Mouse (Mus musculus) retina, postnatal 1 day (tissue): ENCODE data around the gene D5Ertd579e.
A peak's percentile ranks its signal among the peaks of the same experiment; 100 is the strongest.

ENCODE experiments used
- DNase-seq: peaks from one replicate; pipeline ENCODE4 v3.0.0-alpha.2; 2012

D5Ertd579e gene

GRCm38 (mm10) chr5:36720219-36720618 lies 24.4 kb upstream of the D5Ertd579e start:
- no peak for DNase-seq

- DNase-seq: no peak
Measured at GRCm38 (mm10) chr5:36719601-36720000, 23.8 kb upstream of the D5Ertd579e start.

GRCm38 (mm10) chr5:36719135-36719534 lies 23.3 kb upstream of the D5Ertd579e start:
- DNase-seq: no peak

- no peak for DNase-seq
Measured at GRCm38 (mm10) chr5:36717889-36718288, 22.1 kb upstream of the D5Ertd579e start.

DNA sequence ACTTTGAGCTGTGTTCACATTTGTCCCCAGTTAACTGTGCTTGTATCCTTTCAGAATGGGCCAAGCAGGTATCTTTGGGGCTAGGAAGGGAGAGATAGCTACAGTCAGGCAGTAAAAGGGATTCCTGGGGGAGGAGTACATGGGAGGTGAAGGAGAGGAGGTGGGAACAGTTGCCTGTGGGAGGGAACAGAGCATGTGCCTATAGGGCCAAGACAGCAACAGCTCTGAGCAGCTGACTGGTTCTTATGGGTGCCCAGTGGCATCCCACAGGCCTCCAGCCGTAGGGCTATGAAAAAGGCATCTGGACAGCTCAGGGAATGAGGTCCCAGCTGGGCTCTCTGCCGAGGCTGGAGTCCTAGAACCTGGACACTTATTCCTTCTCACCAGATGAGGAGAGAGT lies 21.0 kb upstream of the D5Ertd579e start:
- no peak for DNase-seq

DNA sequence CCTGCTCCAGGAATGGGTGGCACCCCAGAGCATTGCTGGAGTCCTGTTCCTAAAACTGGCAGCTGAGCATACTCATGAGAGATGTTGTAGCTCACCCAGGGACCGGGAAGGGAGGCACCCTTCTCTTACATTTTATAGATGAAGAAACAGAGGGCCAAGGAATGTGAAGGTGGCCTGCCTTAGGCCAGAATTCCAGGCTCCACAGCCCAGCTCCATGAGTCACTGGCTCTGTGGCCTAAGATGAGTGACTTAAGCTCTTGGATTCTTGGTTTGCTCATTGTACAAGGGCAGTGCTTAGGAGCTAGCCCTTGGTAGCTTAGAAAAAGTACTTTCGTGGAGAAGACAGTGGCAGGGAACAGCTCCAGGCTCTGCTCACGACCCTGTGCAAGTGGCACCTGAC lies 19.0 kb upstream of the D5Ertd579e start:
- no peak for DNase-seq

DNA sequence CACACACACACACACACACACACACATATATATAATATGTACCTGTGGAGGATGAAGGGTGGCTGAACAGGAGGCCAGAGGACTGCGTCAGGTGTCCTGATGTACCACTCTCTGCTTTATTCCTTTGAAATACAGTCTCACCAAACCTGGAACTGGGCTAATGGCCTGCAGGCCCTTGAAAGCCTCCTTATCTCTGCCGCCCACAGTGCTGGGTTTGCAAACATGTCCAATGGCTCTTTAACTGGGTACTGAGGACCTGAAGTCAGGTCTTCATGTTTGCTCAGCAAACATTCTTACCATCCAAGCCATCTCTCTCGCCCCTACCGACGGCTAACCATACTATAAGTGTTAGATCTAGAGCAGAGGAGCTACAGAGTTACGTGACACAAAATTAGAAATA lies 17.9 kb upstream of the D5Ertd579e start:
- DNase-seq: no peak

- DNase-seq: peak; percentile 81
Measured at GRCm38 (mm10) chr5:36712553-36713534, 17.0 kb upstream of the D5Ertd579e start.

DNA sequence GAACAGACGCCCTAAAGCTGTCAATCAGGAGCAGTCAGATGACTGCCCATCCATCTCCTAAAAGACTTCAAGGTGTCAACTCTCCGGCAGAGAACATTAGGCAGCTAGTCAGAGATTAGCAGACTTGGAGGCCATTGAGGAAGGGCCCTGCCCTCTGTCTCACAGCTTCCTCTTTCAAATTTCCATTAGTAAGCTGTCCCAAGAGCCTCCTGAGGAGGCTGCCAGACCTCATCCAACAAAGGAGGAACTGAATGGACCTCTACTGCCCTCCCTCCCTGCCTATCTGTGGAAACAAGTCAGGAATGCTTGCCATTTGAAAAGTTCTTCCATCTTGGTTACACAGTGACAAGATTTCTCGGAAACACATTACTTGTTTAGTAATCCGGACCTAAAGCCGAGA lies 16.0 kb upstream of the D5Ertd579e start:
- no peak for DNase-seq

DNA sequence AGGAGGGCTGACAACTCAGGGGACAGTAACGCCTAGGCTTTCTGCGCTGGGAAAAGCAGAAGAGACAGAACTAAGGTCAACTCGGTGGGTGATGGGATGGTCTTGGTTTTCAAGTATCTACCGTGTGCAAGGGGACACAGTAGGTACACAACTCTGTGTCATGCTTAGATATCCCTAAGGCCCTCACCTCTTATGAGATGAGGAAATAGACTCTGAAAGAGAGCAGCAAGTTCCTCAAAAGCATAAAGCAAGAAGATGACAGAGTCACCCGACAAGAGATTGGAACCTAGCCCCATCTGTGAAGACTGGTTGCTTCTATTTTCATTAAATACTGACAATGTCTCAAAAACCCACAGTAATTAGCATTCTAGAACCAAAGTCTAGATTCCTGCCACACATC lies 10.0 kb upstream of the D5Ertd579e start:
- no peak for DNase-seq

GRCm38 (mm10) chr5:36705390-36705789 lies 9.6 kb upstream of the D5Ertd579e start:
- DNase-seq: no peak

- DNase-seq: no peak
Measured at GRCm38 (mm10) chr5:36704684-36705083, 8.9 kb upstream of the D5Ertd579e start.

GRCm38 (mm10) chr5:36700939-36701620 lies 5.3 kb upstream of the D5Ertd579e start:
- DNase-seq: no peak

DNA sequence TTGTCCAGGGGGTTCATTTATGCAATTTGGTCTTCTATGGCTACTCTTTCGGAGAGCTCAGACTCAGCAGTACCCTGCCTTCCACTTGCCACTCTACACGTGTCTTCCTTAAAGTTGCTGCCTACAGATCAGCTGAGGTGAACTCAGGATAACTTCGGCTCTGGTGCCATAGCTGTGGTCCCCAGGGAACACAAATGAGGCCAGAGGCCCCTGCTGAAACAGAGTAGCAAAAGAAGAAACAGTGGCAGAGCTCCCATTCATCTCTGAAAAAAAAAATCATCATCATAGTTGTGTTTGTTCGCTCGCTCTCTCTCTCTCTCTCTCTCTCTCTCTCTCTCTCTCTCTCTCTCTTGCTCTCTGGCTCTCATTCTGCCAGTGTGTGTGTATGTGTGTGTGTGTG lies 2.9 kb upstream of the D5Ertd579e start:
- no peak for DNase-seq

DNA sequence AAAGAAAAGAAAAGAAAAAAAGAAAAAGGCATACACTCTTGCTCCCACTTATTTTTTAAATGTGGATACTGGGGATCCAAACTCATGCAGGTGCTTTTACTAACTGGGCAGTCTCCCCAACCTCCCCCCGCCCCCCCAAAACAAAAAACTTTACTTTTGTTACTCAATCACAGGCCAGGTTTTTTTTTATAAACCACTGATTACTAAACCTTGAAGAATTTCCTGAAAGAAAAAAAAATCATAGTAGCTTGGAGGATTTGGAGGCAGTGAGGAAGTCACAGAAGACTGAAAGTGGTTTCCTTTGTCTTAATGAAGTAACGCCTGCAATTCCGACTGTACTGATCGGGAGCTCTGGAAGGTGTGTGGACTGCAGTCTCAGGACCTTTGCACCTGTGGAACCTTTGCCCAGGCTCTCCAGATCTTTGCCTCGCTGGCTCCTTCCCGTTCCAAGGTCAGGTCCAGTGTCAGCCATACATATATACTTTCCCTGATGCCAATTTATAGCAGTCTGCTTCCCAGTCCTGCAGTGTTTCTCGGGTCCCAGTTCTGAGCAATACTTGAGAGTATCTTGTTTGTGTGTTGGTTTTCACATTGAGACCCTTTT lies 2.3 kb upstream of the D5Ertd579e start:
- no peak for DNase-seq

- DNase-seq: peak; percentile 12
Measured at GRCm38 (mm10) chr5:36696504-36697300, 878 bp upstream of the D5Ertd579e start.

GRCm38 (mm10) chr5:36695005-36695404 lies 819 bp downstream of the D5Ertd579e start:
- DNase-seq: no peak

DNA sequence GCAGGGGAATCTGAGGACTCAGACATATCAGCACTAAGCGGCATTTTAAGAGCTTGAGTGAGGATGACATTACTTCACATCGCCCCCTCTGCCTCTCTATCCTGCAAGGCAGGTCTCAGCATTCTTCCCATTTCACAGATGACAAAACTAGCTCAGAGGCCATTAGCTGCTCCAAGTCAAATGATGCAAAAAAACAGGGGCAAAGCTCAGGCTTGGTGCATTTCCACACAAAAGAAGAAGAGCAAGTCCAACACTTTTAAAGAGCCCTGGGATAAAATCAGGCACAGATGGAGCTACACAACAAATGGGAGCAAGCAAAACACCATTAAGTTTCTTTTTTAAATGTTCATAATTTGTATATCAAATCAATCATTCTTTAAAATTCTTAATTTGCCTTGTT lies 2.2 kb downstream of the D5Ertd579e start:
- DNase-seq: no peak

GRCm38 (mm10) chr5:36691423-36691822 lies 4.4 kb downstream of the D5Ertd579e start:
- no peak for DNase-seq

- no peak for DNase-seq
Measured at GRCm38 (mm10) chr5:36685170-36685569, 10.7 kb downstream of the D5Ertd579e start.

- no peak for DNase-seq
Measured at GRCm38 (mm10) chr5:36683586-36683985, 12.2 kb downstream of the D5Ertd579e start.

DNA sequence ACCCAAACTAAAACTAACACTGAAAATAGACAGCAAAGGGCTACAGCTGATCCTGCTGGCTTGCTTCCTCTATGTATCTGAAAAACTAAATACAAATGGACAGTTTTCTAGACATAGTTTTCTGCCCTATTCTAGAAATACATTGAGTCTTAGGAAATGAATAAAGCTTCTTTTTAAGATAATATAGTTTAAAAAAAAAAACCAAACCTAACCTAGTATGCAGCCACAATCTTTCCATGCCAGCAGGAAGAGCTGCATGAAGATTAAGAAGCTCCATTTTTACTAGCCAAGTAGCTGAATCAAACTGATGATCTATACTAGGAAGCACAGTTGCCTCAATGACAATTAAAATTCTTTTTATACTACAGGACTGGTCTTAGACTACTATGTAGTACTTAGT lies 14.6 kb downstream of the D5Ertd579e start:
- no peak for DNase-seq
